Mouse (Mus musculus) intestine, embryonic 14.5 days (tissue): ENCODE measurements around the gene Fam161a. TPM values are rescaled to one million over a fixed set of nuclear protein-coding genes. Genes with fewer than 3 reads are reported as not detected.

Experiments used
- ATAC-seq: fragments of 200-750 bp; cut with Nextera tagmentation; replicated peaks from 2 replicates; pipeline ENCODE4 v1.8.0; 2017; ENCODE audit warnings: low read depth, moderate number of reproducible peaks, moderate TSS enrichment, moderate library complexity; ENCODE audit not compliant: low FRiP score, low TSS enrichment
- DNase-seq: peaks from one replicate; pipeline ENCODE4 v3.0.0-alpha.2; 2018; ENCODE audit warnings: low spot score
- H3K27ac ChIP-seq: fragments of 300-500 bp; sonication (generic); 2 replicates; pipeline ENCODE4 v1.5.1; 2014; ENCODE audit warnings: low read depth, mild to moderate bottlenecking, control low read depth
- H3K27me3 ChIP-seq: fragments of 300-500 bp; sonication (generic); replicated peaks from 2 replicates; pipeline ENCODE4 v1.6.1; 2014; ENCODE audit warnings: low read length, control low read depth; ENCODE audit not compliant: control insufficient read depth, insufficient read depth
- H3K36me3 ChIP-seq: fragments of 300-500 bp; sonication (generic); 2 replicates; pipeline ENCODE4 v1.6.1; 2014; ENCODE audit warnings: low read length, control low read depth; ENCODE audit not compliant: control insufficient read depth, insufficient read depth
- H3K4me1 ChIP-seq: fragments of 300-500 bp; sonication (generic); replicated peaks from 2 replicates; pipeline ENCODE4 v1.6.1; 2014; ENCODE audit warnings: low read length, control low read depth, mixed read lengths; ENCODE audit not compliant: control insufficient read depth, insufficient read depth
- H3K4me2 ChIP-seq: fragments of 300-500 bp; sonication (generic); 2 replicates; pipeline ENCODE4 v1.6.1; 2014; ENCODE audit warnings: low read length
- H3K4me3 ChIP-seq: fragments of 300-500 bp; sonication (generic); 2 replicates; pipeline ENCODE4 v1.5.1; 2014; ENCODE audit warnings: low read depth, low read length, control low read depth, mixed read lengths
- H3K9ac ChIP-seq: fragments of 300-500 bp; sonication (generic); 2 replicates; pipeline ENCODE4 v1.6.1; 2014; ENCODE audit warnings: mild to moderate bottlenecking, low read length
- H3K9me3 ChIP-seq: fragments of 300-500 bp; sonication (generic); 2 replicates; pipeline ENCODE4 v1.6.1; 2016; ENCODE audit warnings: low read length, control low read depth; ENCODE audit not compliant: control insufficient read depth
- WGBS: fragments of 180-500 bp; shearing (Covaris S2); extraction: QIAGEN DNeasy Blood & Tissue Kit; methylation state at CpG from one replicate; pipeline ENCODE4 v1.1.7; 2014; 5-methylcytosine and 5-hydroxymethylcytosine counted together
- polyA plus RNA-seq: library from polyadenylated mRNA; unstranded; fragments of >200 nt; fragmentation: Nextera tagmentation; extraction: Ambion mirVana; gene quantifications from 2 replicates; pipeline ENCODE4 v1.2.1, GENCODE M21; 2014

The Fam161a gene
- polyA plus RNA-seq, 1 experiment from 2014 or later: 1.6 TPM

- peak overlapping the region; percentile 64; the same call in 1 of the 2 replicates for H3K4me2 ChIP-seq
- no peak overlapping the region for H3K9ac ChIP-seq
- no peak overlapping the region for H3K27ac ChIP-seq
- no peaks in the 10 kb centered on the region for H3K9me3 ChIP-seq
- peaks cover 10% of the 10 kb centered on the region for H3K36me3 ChIP-seq
- no peak for ATAC-seq
- no peaks in the 10 kb centered on the region for H3K27me3 ChIP-seq
- DNase-seq: no peak
- H3K4me3 ChIP-seq: no peak overlapping the region
- peaks cover 5% of the 10 kb centered on the region for H3K4me1 ChIP-seq
- 77% methylated on average over 6 of the region's 6 CpGs for WGBS
Measured at GRCm38 (mm10) chr11:22982846-22983245, 24.5 kb upstream of the Fam161a start.

GRCm38 (mm10) chr11:22985510-22985909 is 21.8 kb upstream of the Fam161a start:
- Histone ChIP-seq H3K9ac (no peak overlapping the region), H3K36me3 (no peaks in the 10 kb centered on the region), H3K4me2 (no peak overlapping the region), H3K4me1 (peaks cover 5% of the 10 kb centered on the region), H3K27me3 (no peaks in the 10 kb centered on the region), H3K9me3 (no peaks in the 10 kb centered on the region), H3K4me3 (no peak overlapping the region), H3K27ac (no peak overlapping the region)
- DNase-seq: no peak
- 73% methylated on average over 3 of the region's 3 CpGs for WGBS
- ATAC-seq: no peak

- Histone ChIP-seq H3K27ac (no peak overlapping the region), H3K9ac (no peak overlapping the region), H3K4me3 (no peak overlapping the region), H3K36me3 (no peaks in the 10 kb centered on the region), H3K4me2 (no peak overlapping the region), H3K4me1 (peaks cover 10% of the 10 kb centered on the region), H3K27me3 (no peaks in the 10 kb centered on the region), H3K9me3 (no peaks in the 10 kb centered on the region)
- DNase-seq (no peak), ATAC-seq (no peak)
- 36% methylated on average over 2 of the region's 2 CpGs for WGBS
Measured at GRCm38 (mm10) chr11:22987357-22987756, 20.0 kb upstream of the Fam161a start.

- Histone ChIP-seq H3K9ac (peak overlapping the region; percentile 88), H3K4me3 (peak overlapping the region; percentile 82), H3K36me3 (peaks cover 19% of the 10 kb centered on the region), H3K9me3 (no peaks in the 10 kb centered on the region), H3K27ac (peak overlapping the region; percentile 94), H3K4me1 (peaks cover 10% of the 10 kb centered on the region), H3K27me3 (no peaks in the 10 kb centered on the region), H3K4me2 (peak overlapping the region; percentile 85)
- 46% methylated on average over 1 of the region's 1 CpGs for WGBS
- ATAC-seq: no peak
- no peak for DNase-seq
Measured at GRCm38 (mm10) chr11:22989786-22990185, 17.5 kb upstream of the Fam161a start.

DNA sequence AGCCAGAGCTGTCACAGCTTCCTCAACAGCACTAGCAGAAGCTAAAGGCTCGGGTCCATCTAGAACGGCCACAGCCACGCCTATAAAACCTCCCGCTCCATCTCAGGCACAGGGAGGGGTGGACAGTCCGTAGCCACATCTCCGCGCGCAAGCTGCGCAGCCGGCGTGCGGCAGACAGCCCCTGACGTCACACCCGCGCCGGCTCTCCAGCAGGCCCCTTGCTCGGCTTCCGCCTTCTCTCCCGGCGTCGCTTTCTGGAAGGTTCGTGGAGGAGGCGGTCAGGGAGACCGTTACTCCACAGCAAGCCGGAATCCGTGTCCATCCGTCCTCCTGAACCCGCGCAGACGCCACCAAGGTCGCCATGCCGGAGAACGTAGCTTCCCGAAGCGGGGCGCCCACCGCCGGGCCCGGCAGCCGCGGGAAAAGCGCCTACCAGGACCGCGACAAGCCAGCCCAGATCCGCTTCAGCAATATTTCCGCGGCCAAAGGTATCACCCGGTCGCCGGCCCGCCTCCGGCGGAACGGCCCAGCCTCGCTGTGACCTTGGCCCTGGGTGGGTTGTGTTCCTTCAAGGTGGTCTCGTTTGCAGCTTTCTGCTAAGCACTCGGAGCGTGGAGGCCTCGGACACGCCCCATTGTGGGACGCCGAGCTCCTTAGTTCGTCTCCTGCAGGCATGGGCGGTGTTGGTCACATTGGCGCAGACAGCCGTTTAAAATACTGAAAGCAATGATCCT is 16.8 kb upstream of the Fam161a start, which contains the start of gene Cct4:
TSS of gene Cct4 (plus strand) at position 127 of the 734 bp plus-strand sequence.
- H3K36me3 ChIP-seq: peaks cover 26% of the 10 kb centered on the region
- H3K4me2 ChIP-seq: peak within 1 kb of the TSS; percentile 85
- H3K9ac ChIP-seq: peak within 1 kb of the TSS; percentile 88
- peak within 1 kb of the TSS; percentile 94 for H3K27ac ChIP-seq
- peaks cover 10% of the 10 kb centered on the region for H3K4me1 ChIP-seq
- WGBS: under 1% methylated on average over 66 of the region's 66 CpGs
- no peaks in the 10 kb centered on the region for H3K9me3 ChIP-seq
- ATAC-seq (peak; percentile 99), DNase-seq (peak; percentile 96)
- H3K27me3 ChIP-seq: no peaks in the 10 kb centered on the region
- H3K4me3 ChIP-seq: peak within 1 kb of the TSS; percentile 82

- Histone ChIP-seq H3K36me3 (peaks cover 33% of the 10 kb centered on the region), H3K4me1 (peaks cover 10% of the 10 kb centered on the region), H3K4me2 (peak overlapping the region; percentile 85), H3K9ac (peak overlapping the region; percentile 88), H3K4me3 (peak overlapping the region; percentile 82), H3K9me3 (no peaks in the 10 kb centered on the region), H3K27me3 (no peaks in the 10 kb centered on the region), H3K27ac (no peak overlapping the region; the same call in 1 of the 2 replicates)
- no peak for DNase-seq
- no peak for ATAC-seq
- WGBS: 9% methylated on average over 14 of the region's 14 CpGs
Measured at GRCm38 (mm10) chr11:22991218-22991835, 16.0 kb upstream of the Fam161a start.

DNA sequence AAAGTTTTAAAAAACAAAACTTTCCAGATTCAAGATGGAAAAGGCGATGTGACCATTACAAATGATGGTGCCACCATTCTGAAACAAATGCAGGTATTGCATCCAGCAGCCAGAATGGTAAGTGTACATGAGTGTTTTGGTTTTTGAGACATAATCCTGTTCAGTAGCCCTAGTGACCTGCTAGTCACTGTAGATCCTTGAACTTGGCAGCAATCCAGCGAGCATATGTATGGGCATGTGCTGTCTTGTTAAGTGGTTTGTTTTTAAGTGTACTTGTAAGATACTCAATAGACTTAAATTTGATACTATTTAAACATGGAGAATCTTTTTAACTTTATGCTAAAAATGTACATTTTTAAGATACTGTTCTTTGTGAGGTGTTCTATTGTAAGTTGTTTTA is 13.1 kb upstream of the Fam161a start:
- no peak overlapping the region for H3K9ac ChIP-seq
- H3K9me3 ChIP-seq: no peaks in the 10 kb centered on the region
- H3K27me3 ChIP-seq: no peaks in the 10 kb centered on the region
- H3K36me3 ChIP-seq: peaks cover 63% of the 10 kb centered on the region
- H3K27ac ChIP-seq: no peak overlapping the region
- no peak overlapping the region for H3K4me2 ChIP-seq
- DNase-seq: no peak
- H3K4me3 ChIP-seq: no peak overlapping the region
- ATAC-seq: no peak
- peaks cover 10% of the 10 kb centered on the region for H3K4me1 ChIP-seq
- 87% methylated on average over 2 of the region's 2 CpGs for WGBS

- no peak overlapping the region for H3K27ac ChIP-seq
- H3K36me3 ChIP-seq: peaks cover 75% of the 10 kb centered on the region
- 94% methylated on average over 4 of the region's 4 CpGs for WGBS
- H3K27me3 ChIP-seq: no peaks in the 10 kb centered on the region
- no peaks in the 10 kb centered on the region for H3K9me3 ChIP-seq
- no peak overlapping the region for H3K4me2 ChIP-seq
- no peak overlapping the region for H3K9ac ChIP-seq
- peaks cover 10% of the 10 kb centered on the region for H3K4me1 ChIP-seq
- no peak for ATAC-seq
- no peak for DNase-seq
- no peak overlapping the region for H3K4me3 ChIP-seq
Measured at GRCm38 (mm10) chr11:22995461-22995860, 11.9 kb upstream of the Fam161a start.
